Mouse (Mus musculus) right cerebral cortex, adult 18-20 months (tissue): ENCODE data around the gene Steap2.

Experiments
- DNase-seq: peaks from one replicate; pipeline ENCODE4 v3.0.0; 2022; ENCODE audit warnings: mixed read lengths

The Steap2 gene

DNA sequence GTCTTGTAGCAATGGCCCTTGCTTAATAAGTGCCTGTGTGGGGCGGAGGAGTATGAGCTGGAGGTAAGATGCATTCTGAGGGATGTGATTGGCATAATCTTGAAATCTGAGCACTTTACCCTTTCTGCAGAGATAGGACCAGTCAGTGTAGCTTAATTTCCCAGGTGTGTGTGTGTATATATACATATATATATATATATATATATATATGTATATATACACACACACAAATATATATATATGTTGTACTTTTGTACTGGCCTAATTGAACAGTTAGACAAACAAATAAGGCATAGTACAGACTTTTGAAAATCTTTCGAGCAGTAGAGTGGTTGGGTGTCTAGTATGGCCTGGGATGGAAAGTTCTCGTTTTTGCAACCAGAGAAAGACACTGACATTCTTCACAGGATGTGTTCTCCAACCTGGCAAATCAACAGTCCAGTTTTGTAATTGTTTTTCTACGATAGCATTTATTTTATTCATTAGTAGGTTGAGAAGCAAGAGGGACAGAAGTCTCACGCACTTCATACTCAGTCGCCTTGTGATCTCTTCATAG, 29.9 kb downstream of the Steap2 start:
- no peak for DNase-seq

DNA sequence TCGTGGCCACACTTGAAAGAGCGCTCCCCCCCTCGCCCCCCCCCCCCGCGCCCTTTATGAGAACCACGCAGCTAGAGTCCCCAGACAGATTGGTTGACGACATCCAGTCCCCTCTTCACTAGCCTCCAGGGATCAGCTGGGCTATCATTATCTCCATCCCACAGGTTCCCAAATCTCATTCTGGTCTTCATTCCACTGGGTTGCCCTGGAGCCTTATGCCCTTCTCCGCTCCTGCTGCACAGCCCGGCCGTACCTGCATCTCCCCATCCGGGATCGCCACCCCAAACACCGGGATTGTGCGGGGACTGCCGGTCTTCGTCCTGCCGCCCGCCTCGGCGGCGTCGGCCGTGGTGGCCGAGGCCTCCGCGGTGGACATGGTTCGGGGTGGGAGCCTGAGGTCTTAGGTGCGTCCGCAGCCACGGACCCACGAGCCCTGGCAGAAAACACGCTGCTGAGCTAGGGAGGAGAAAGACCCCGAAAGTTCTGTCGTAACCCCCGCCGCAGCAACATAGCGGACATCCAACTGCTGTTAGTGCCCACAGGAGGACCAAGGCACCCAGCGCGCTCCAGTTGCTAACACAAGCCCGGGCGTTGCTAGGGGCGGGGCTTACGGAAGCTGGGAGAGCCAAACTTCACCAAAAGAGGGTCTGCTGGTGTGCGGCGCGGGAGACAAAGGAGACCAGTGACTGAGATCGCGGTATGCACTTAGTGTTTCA, 30.6 kb downstream of the Steap2 start, which contains the start of gene Cfap69:
Gene Cfap69 (minus strand): TSS at position 585 of the 716 bp plus-strand sequence.
- DNase-seq: peak; percentile 91

DNA sequence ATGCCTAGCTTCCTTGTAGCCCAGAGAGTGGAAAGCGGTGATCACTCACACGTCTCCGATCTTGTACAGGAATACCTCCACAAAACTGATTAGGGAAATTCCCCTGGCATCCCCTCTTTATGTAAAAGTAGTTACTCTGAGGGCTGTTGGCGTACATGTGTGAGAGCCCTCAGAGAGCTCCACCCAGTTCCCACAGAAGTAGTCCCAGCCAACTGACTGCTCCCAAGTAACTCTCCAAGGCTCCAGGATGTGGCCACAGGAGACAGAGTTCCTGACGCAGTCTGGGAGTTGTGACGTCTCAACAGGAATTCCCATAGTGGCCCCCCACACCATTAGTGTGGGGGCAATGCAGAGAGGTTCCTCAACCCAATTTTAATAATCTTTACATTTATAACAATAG, 31.3 kb downstream of the Steap2 start:
- no peak for DNase-seq

DNA sequence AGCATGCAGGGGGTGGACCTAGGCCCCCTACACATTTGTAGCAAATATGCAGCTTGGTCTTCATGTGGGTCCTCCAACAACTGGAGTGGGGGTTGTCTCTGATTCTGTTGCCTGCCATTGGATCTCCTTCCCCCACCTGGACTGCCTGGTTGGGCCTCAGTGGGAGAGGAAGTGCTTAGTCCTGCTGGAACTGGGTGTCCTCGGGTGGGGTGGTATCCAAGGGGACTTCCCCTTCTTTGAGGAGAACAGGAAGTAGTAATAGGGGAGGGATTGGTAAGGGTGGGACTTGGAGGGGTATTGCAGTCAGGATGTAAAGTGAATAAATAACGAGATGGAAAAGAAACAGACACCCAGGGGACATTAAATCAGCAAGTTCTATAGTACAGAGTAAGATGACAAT, 35.7 kb downstream of the Steap2 start:
- no peak for DNase-seq

DNA sequence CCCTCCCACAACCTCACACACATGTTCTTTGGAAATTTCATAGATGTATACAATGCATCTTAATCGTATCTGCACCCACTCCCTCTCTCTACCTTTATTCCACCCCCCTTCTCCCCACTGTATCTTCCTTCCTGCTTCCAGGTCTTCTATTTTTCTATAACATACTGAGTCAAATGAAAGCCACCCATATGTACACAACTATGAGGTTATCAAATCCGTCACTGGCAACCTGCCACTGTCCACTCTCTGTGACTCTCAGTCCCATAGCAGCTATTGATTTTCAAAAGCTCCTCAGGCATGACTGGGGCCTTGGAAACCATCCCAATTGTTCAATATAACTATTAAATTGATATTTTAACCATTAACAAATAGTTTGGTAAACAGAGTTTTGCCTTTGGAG, 36.4 kb downstream of the Steap2 start:
- DNase-seq: no peak

DNA sequence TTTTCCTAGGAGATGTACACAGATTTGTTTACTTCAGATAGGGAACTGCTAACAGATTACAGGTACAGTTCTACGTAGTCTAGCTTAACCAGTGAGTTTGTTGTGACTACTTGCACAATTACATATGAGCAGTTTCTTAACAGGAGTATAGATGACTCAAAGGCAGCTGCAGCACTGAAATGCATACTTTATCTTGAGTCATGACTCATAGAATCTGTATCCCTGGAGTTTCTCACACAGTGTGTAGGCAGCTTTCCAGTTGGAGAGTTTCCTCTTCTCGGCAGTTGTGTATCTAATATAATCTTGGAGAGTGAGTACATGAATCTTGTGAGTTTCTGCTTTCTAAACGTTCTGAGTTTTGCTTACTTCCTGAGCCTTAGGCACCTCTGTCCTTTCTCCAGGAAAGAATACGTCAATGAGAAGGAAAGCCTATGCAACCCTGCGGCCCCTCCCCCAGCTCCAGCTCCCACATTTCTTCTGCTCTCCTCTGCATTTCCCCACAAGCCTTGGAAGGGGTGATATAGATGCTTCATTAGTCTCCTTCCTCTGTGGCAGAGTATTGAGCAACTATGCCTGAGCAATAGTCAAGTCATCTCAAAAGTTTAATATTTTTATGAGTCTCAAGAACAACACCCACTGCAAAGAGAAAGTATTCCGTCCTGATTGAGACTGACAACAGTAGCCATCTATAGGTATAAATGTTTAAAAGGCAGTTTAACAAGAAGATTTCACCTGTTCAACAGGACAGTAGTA, 45.4 kb downstream of the Steap2 start:
- DNase-seq: peak; percentile 83

DNA sequence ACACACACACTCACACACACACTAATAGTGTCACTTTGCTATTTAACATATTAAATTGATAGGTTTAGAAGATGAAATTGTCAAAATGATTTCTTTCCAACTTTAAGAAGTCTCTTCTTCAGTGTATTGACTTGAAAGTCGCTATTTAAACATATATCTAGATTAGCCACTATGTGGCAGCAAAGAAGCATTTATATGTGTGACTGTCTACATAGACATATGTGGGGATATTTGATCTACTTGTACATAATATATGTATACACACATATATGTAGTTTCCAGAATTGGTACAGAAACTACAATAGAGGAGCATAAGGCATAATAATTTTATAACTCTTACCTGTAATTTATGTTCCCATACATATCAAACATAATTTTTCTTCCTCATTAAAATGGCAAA, 48.2 kb downstream of the Steap2 start:
- DNase-seq: no peak

DNA sequence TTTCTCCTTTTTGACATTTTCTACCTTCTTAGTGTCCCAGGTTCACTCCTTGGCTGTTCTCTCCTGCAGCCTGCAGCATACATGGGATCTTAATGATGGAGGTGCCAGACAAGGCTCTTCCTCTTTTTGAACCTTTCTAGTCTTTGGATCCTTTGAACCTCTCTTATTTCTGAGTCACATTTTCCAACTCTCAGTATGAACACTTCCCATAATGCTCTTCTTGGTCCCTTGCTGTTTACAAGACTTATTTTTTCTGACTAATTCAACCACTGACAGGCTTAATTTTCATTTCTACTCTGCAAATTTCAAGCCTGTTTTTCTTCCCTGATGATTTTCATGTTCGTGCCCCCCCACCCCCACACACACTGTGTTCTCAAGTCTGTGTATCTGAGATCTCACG, 55.9 kb downstream of the Steap2 start:
- no peak for DNase-seq

DNA sequence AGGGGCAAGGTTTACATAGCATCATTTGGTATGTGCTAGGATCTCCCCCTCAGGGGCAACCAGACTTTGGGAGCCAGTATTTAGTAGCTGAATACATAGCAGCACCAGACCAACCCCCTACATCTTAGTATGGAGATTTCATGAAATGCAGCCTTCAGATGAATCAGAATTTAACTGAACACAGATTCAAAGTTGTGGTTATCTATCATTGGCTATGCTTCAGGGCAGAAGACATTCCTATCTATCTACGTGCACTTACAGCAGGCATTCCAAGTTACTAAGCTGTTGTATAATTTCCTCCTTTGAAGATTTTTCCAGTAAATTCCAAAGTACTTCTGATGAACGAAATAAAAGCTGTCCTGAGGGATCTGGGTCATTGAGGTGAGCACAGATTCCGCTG, 68.9 kb downstream of the Steap2 start:
- DNase-seq: no peak

DNA sequence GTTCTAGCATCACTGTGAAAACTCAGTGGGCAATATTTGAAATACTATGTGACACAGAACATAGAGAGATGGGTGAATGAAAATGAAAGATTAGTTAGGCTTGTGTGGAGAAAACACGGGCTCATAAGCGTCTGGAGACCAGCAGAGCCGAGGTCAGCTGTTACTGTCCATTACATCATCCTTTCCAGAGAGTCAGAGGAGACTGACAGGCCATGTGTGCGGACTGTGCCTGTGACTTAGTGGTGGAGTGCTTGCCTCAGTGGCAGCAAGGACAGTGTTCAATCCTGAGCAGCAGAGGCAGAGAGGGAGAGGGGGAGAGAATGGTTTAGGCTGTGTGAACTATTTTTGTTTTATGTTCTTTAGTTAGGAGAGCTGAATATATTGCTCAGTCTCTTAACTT, 76.0 kb downstream of the Steap2 start:
- DNase-seq: no peak
